Mouse (Mus musculus): Measurements from ENCODE around the gene Kctd11.

Kctd11 gene

DNA sequence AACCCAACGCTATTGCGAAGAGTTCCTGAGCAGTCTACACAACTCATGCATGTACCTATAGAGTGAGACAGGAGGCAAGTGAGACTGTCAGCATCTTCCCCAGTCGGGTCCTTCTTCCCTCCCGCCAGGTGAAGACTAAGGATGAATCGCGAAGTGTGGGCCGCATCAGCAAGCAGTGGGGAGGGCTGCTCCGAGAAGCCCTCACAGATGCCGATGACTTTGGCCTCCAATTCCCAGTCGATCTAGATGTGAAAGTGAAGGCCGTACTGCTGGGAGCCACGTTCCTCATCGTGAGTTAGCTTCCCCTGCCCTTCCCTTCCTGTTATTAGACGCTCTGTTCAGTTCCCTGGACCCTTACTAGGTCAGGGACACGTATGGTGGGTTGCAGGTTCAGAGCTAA is 31.3 kb downstream of the Kctd11 start:
- DNase-seq (ENCODE audit: low read depth in 2 of 2, low spot score in 2 of 2), result no peak

DNA sequence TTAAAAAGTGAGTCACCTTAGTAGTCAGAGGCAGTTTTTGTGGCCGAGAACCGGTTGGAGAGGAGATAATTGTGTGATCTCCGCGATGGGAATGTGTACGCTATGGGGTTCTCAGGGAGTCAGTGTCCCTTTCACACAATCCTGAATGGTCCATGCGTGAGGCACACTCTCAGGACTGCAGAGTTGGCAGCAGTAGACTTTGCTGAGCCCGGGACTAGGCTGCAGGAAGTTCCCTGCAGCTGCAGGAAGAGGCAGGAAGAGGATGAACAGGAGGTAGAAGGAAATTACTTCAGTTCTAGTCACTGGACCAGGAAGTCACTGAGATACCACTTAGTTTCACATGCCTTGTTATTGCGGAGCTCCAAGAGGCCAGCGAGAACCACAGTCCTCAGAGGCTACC is 32.1 kb downstream of the Kctd11 start:
- no peak for DNase-seq (ENCODE audit: low read depth in 2 of 2, low spot score in 2 of 2)

DNA sequence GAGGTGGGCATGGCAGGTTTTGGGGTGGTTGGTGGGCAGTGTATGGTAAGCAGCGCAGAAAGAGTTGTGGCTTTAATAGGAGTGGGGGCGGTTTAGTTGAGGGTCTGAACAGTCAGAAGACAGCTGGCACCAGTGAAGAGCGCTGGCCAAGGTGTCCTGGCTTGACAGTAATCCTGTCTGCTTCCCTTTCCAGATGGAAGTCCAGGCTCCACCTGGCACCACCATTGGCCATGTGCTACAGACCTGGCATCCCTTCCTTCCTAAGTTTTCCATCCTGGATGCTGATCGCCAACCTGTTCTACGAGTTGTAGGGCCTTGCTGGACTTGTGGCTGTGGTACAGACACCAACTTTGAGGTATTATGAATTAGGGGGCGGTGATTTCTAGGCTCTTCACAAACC is 33.2 kb downstream of the Kctd11 start:
- no peak for DNase-seq (ENCODE audit: low read depth in 2 of 2, low spot score in 2 of 2)

DNA sequence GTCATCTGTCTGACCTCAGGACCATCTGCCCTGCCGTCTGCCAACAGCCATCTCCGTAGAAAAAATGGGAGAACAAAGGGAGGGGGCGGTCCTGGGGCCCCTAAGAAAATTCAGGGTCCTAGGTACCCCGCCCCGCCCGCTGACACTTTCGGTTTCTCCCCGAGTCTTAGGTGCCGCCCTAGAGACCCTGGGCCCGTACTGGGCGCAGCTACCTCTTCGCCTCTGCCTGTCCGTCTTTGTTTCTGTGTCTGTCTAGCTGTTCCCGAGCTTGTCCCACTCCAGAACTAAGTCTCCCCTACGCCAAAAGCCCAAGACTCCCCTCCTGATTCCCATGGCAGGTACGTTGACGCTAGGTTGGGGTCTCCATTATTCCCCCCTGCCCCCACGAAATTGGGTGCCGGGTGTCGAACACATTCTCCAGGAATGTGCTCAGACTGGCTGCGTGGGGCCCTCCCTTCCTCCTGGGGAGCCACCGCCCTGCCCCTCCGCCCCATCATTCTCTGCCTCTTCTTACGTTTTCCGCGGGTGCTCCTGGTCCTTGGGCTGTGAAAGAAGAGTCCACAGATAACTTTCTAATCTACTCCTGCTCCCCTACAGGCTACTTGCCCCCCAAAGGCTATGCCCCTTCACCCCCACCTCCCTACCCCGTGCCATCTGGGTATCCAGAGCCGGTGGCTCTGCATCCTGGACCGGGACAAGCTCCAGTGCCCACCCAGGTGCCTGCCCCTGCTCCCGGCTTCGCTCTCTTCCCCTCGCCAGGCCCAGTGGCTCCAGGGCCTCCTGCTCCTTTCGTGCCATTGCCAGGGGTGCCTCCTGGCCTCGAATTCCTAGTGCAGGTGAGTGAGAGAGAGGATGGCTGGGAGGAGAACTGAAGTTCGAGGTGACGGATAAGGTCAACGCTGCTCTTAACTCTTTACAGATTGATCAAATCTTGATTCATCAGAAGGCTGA is 34.2 kb downstream of the Kctd11 start:
- no peak for DNase-seq (ENCODE audit: low read depth in 2 of 2, low spot score in 2 of 2)

DNA sequence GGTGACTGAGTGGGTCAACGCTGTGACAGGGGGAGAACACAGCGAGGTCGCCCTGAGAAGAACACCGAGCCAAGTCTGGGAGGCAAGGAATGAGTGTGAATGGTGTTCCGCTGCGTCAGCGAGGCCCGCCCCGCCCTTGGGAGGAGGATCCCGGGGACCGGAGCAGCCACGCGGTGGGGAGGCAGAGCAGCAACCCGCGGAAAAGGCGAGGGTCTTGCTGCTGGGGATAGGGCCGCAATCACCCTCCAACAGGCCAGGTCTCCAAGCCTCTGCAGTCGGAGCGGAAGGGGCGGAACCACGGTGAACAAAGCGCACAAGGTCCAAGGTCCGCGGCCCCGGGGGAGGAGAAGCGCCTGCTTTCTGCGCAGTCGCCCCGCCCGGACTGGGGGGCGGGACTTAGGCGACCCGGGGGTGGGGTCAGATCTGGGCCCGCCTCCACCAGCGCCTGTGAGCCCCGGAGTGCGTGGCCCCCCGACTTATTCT is 35.0 kb downstream of the Kctd11 start, which contains the start of gene Plscr3:
Plscr3 (plus strand) TSS at position 179 of the 483 bp plus-strand sequence.
- peak; percentile 72 to 87 for DNase-seq (ENCODE audit: low read depth in 2 of 2, low spot score in 2 of 2)

DNA sequence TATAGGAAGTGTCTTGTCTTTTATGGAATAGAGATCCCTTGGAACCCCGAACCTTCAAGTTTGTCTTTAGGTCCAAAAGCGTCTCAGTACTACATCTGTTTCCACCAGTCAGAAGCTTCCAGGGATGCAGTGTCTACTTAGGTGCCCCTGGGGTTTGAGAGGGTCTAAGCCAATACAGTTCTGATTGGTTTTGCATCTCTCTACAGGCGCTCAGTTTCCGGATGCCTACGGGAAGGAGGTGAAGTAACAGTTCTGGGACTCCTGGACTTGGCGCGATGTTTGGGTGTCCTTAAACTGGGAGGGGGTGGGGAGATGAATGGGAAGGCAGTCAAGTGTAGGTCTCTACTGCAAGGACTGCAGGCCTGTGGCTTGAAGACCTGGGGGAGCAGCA is 42.5 kb downstream of the Kctd11 start:
- DNase-seq (ENCODE audit: low read depth in 2 of 2, low spot score in 2 of 2), result no peak

DNA sequence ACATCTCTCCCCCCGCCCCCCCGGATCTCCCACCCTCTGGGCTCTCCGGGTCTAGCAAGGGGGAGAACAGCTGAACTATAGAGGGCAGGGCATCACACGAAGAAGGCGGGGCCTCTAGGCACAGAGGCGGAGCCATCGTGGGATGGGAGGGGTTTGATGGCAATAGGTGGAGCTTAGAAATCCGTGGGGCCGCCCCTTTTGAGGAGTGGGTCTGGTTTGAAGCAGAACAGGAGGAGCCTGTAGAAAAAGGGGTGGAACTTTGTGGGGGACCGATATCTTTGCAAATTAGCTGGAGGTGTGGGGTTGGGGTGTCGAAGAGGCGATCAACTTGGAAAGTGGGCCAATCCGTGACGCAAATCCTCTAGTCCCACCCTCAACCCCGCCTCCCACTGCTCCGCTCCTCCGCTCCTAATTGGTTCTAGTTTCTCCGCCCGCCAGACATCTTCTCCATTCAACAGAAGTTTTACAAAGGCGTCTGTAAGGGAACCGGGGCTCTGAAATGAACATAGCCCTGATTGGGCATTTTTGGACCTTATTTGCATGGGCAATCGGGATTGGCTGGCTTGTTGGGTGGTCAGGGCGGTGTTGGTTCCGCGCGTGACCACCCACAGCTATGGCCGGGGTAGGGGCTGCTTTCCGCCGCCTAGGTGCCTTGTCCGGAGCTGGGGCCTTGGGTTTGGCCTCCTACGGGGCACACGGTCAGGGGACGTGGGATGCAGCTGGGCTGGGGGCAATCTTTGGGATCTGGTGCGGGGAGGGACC is 43.1 kb downstream of the Kctd11 start, which contains the start of gene Tmem256:
Tmem256 (plus strand) TSS at position 563 of the 762 bp plus-strand sequence.
- DNase-seq (ENCODE audit: low read depth in 2 of 2, low spot score in 2 of 2), result peak; percentile 76 to 85

DNA sequence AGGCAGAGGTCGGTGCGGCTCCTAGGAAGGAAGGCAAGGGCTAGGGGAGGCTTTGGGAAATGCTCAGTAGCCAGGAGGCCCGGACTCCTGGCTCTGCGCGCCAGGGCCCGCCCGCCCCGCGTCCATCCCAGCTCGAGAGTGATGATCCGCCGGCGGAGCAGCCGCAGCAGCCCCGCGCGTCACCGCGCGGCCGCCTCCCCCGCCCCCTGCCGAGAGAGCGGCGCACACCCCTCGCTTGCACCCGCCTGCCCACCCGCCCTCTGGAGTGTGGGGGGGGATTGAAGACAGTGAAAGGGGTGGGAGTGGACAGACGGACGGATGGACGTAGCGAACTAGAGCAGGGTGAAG is 43.6 kb downstream of the Kctd11 start, which contains the start of gene Nlgn2:
Nlgn2 (minus strand) TSS at position 181 of the 348 bp plus-strand sequence.
- DNase-seq (ENCODE audit: low read depth in 2 of 2, low spot score in 2 of 2), result no peak

DNA sequence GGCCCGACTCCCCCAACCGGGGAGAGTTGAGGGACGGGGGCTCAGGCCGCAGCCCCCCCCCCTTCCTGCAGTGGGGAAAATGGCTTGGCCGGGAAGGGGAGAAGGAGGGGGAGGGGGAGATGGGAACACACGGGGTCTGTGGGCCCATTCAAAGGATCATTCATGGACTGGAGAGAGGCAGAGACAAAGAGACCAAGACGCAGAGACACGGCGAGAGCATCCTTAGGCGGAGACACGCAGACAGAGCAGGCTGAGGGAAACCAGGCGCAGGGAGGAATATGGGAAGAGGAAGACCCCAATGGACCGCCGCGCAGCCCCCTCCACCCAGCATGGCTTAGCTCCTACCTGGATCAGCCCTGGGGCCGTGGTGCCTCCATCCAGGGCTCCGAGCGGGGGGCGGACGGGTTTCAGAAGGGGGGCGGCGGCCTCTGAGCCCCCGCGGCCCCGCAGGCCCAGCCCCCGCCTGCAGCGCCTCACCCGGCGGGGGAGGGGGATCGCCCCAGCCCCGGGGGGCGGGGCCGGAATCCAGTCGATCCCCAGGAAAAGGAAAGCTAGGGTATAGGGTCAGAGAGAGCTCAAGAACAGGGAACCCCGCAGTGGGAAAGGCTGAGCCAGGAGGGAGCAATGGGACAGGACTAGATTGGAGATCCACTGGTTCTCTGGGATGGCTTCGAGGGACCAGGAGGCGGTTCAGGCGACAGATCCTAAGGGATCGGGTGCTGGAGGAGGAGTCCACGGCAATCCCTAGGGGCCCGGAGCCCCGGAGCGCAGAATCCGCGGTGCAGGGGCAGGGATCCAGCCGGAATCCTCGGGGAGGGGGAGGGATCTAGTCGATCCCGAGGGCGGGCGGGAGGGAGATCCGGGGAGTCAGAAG is 44.3 kb downstream of the Kctd11 start:
- DNase-seq (ENCODE audit: low read depth in 2 of 2, low spot score in 2 of 2), result no peak

DNA sequence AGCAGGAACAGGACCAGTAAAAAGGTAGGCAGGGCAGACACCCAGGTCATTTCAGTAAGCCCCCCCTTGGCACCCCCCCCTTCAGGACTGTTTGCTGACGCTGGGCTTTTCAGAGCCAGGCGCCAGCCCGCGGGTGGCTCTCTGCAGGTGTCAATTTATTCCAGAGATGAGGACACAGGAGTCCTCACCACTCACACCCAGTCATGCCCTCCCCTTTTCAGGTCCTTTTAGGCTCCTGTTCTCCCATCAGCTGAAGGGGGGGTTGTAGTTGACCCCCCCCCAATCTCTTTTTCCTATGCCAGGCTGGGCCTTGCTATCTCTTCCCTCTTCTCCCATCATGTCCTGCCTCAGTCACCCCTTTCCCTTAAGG is 45.3 kb downstream of the Kctd11 start:
- no peak for DNase-seq (ENCODE audit: low read depth in 2 of 2, low spot score in 2 of 2)

DNA sequence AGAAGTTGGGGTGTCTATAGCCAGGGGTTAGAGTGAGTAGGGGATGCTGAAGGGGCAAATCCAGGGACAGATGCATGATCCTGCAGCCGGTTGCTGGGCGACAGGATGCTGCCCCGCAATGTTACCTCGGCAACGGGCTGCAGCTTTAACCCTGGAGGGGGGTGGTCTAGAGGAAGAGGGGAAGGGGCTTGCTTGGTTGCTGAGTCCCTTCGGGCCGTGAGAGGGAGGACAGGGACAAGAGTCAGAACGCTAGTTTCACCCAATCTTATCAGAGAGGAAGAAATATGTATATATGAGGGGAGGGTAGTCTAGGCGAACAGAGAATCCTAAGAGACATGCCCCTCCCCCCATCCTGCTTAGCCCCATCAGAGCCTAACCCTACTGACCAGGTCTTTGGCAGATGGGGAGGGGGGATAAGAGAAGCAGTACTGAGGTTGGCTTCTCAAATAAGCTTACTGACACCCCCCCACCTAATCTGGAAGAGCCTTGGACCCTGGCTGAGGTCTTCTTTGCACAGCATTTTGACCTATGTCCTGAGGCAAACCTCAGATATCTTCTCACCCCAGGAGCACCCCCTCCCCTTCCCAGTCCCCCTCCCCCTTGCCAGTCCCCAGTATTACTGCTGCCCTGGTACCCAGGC is 45.8 kb downstream of the Kctd11 start:
- no peak for DNase-seq (ENCODE audit: low read depth in 2 of 2, low spot score in 2 of 2)

DNA sequence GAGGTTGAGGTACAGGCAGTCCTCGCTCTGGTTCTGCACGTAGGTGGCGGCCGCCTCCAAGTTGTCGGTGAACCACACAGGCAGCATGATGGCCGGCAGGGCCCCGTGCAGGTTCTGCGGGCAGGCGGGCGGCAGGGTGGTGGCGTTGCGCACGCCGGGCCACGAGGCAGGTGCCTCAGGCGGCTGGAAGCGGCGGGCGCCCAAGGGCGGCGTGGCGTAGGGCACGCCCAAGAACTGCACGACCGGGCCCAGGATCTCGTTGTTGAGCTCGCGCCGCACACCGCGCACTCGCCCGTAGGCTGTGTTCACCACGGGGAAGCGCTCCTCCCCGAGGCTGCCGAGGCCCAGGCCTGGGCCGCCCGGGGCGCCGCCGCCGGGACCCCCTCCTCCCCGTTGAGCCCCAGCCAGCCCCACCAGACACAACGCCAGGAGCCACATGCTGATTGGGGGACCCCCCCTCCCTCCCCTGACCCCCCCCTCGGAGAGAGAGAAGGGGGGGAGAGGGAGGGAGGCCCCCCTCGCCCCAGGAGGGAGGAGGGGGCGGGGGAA is 47.1 kb downstream of the Kctd11 start:
- peak; percentile 30 to 38 for DNase-seq (ENCODE audit: low read depth in 2 of 2, low spot score in 2 of 2)

DNA sequence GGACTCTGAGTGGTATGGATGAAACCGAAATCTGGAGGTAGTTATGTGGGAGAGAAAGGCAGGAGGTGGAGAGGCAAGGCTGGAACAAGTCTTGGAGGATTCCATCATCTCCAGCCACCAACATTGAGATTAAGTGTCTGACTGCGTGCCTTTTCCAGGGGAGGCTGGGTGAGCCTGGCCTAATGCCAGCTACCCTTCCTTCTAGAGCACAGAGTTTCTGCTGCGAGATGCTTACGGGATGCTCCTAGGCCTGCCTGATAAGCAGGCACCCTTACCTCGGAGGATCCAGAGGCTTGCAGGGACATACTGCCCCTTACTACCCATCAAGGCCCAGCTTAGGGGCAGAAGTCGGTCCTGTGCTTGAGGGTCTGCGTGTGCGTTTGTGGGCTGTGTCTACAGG is 47.7 kb downstream of the Kctd11 start:
- no peak for DNase-seq (ENCODE audit: low read depth in 2 of 2, low spot score in 2 of 2)

DNA sequence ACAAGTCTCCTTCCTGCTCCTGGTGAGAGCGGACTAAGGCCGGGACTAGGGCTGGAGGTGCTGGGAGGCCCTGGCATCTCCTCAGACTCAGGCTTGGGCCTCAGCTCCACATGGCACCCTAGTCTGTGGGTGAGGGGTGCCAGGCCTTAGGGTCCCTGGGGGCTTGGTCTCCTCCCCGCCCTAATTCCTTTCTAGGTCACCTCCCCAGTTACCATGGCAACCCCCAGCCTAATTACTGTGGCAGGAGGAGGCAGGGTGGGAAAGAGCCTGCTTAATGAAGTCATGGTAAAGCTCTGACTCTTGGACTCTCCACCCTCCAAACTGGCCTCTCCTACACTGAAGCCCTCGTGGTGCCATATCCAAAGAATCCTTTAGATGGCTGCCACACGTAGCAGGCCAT is 52.4 kb downstream of the Kctd11 start:
- DNase-seq (ENCODE audit: low read depth in 2 of 2, low spot score in 2 of 2), result no peak
